Mouse (Mus musculus) spleen, adult 2 months (tissue): Measurements from ENCODE around the gene Ifngr1. TPM values are rescaled to one million over a fixed set of nuclear protein-coding genes. Genes with fewer than 3 reads are reported as not detected.

Source experiments
- DNase-seq, 2 experiments: peaks; one replicate each; pipeline versions ENCODE4 v3.0.0 to v3.0.0-alpha.2; 2012 to 2021; ENCODE audit warnings: low spot score in 2 of 2, low read depth in 1 of 2
- H3K27ac ChIP-seq: fragments of 200-500 bp; 2 replicates; pipeline ENCODE4 v1.5.1; 2012; ENCODE audit warnings: low read length, inconsistent platforms; ENCODE audit not compliant: insufficient read depth
- H3K27me3 ChIP-seq: fragments of 200-500 bp; 2 replicates; pipeline ENCODE4 v1.6.1; 2012; ENCODE audit warnings: mild to moderate bottlenecking, moderate library complexity, low read length, inconsistent platforms; ENCODE audit not compliant: control insufficient read depth, insufficient read depth
- H3K36me3 ChIP-seq: fragments of 200-500 bp; 2 replicates; pipeline ENCODE4 v1.6.1; 2012; ENCODE audit warnings: mild to moderate bottlenecking, low read length, inconsistent platforms; ENCODE audit not compliant: control insufficient read depth, insufficient read depth
- H3K4me1 ChIP-seq: fragments of 200-500 bp; 2 replicates; pipeline ENCODE4 v1.6.1; 2011; ENCODE audit warnings: inconsistent platforms; ENCODE audit not compliant: control insufficient read depth, insufficient read depth, insufficient read length
- H3K4me3 ChIP-seq: fragments of 200-500 bp; 2 replicates; pipeline ENCODE4 v1.5.1; 2011; ENCODE audit warnings: mild to moderate bottlenecking, inconsistent platforms; ENCODE audit not compliant: insufficient read depth, insufficient read length; ENCODE audit errors: extremely low read depth
- CTCF ChIP-seq: fragments of 200-500 bp; IDR thresholded peaks from 2 replicates; pipeline ENCODE4 v1.5.1; 2011; ENCODE audit warnings: mild to moderate bottlenecking, inconsistent platforms; ENCODE audit not compliant: insufficient read depth, insufficient read length, insufficient replicate concordance; ENCODE audit errors: extremely low read depth
- POLR2A ChIP-seq: fragments of 200-500 bp; IDR thresholded peaks from 2 replicates; pipeline ENCODE4 v1.6.1; 2011; ENCODE audit warnings: low read depth, low read length, inconsistent platforms
- WGBS: fragments of 180-500 bp; shearing (Covaris S2); methylation state at CpG from one replicate; pipeline ENCODE4 v1.1.7; 2018; 5-methylcytosine and 5-hydroxymethylcytosine counted together
- polyA plus RNA-seq: library from polyadenylated mRNA; depleted of rRNA; stranded (reverse); fragments of >200 nt; gene quantifications from 2 replicates; pipeline ENCODE4 v1.2.3, GENCODE M21; 2012

Ifngr1 gene
- polyA plus RNA-seq, 1 experiment, result 40.4 TPM

DNA sequence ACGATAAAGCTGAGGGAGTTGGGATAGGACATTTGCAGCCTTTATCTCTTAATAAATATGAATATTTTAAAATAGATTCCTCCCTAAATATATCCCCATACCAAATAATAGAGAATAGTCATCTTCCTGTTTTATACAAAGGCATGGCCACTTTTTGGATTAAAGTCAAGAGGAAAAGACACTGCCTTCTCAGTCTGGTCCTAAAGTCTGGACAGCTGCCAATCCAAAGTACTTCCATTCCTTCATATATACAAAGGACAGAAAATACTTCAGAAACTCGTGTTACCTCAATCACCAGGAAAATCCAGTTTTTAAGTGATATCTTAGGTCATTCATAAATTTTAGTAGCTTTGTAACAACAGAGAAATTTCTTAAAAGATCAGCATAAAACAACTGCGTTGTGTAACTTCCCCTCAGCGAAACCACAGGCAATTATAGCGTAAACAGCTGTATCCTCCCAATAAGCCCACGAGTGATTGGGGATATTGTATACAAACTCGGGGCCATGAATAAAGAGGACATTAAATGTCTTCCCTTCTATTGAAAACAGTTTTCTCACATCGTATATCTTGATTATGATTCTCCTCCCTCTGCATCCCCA is 32.1 kb upstream of the Ifngr1 start:
- no peak for TF ChIP-seq POLR2A
- TF ChIP-seq CTCF, result no peak
- DNase-seq, result no peak
- H3K36me3 ChIP-seq, result no peaks in the 10 kb centered on the region
- H3K27me3 ChIP-seq, result no peaks in the 10 kb centered on the region
- H3K4me1 ChIP-seq, result no peaks in the 10 kb centered on the region
- WGBS, result 25% methylated on average over 8 of the region's 8 CpGs
- H3K27ac ChIP-seq, result no peak overlapping the region
- no peak overlapping the region for H3K4me3 ChIP-seq

DNA sequence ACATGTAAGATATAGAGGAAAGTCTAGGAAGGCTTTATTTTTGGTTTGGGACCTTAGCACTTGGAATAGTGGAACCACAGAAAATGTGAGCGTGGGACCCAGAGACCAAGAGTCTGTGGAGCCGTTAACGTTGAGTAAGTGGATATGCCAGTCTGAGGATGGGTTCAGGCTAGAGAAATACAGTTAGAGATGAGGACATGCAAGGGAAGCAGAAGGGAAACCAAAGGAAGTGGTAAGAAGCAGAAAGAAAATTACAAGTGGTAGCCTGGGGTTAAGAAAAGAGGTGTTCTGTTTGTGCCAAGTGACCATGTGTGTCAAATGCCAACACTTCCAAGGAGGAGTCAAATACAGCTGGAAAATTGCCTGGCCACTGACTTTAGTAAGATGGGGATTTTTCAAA is 29.2 kb upstream of the Ifngr1 start:
- 43% methylated on average over 3 of the region's 3 CpGs for WGBS
- Histone ChIP-seq H3K4me3 (no peak overlapping the region), H3K27me3 (no peaks in the 10 kb centered on the region), H3K36me3 (no peaks in the 10 kb centered on the region), H3K4me1 (no peaks in the 10 kb centered on the region), H3K27ac (no peak overlapping the region)
- TF ChIP-seq POLR2A, result no peak
- TF ChIP-seq CTCF, result no peak
- no peak for DNase-seq

DNA sequence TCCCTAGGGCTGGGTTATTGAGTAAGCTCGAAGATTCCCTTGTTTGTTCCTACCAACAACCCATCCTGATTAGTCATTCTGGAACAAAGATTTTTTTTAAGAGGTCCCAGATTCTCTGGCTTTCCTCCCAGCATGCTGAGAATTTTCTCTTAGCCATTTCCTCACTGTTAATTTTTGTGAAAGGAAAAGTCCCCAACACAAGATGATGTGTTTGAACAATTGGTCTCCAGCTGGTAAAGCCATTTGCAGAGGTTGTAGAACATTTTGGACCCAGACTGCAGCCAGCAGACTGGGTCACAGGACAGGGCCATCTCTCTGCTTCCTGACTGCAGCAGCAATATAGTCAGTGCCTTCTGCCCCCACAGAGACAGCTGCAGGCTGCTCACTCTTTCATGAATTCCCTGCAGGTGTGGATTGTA is 28.3 kb upstream of the Ifngr1 start:
- no peak overlapping the region for H3K4me3 ChIP-seq
- no peak for DNase-seq
- TF ChIP-seq CTCF (no peak), POLR2A (no peak)
- WGBS, result 70% methylated on average over 1 of the region's 1 CpGs
- H3K36me3 ChIP-seq, result no peaks in the 10 kb centered on the region
- no peaks in the 10 kb centered on the region for H3K27me3 ChIP-seq
- no peak overlapping the region for H3K27ac ChIP-seq
- no peaks in the 10 kb centered on the region for H3K4me1 ChIP-seq

DNA sequence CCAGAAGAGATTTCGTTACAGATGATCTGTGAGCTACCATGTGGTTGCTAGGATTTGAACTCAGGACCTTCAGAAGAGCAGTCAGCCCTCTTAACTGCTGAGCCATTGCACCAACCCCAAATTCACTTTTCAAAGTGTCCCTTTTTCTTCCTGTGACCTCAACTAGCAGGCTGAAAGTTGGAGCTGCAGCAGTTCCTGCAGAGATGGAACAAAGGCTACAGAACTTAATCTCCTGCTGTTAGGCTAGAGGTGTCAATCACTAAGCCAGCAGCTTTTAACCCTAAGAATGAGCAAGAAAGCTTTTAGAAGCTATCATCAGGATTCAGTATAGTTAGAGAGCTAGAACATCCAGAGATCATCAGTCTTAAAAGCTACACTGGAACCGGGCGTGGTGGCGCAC is 24.3 kb upstream of the Ifngr1 start:
- Histone ChIP-seq H3K27me3 (no peaks in the 10 kb centered on the region), H3K27ac (no peak overlapping the region), H3K4me1 (peaks cover 5% of the 10 kb centered on the region; the same call in 1 of the 2 replicates), H3K36me3 (no peaks in the 10 kb centered on the region), H3K4me3 (no peak overlapping the region)
- TF ChIP-seq CTCF (no peak), POLR2A (no peak)
- 95% methylated on average over 4 of the region's 4 CpGs for WGBS
- no peak for DNase-seq

DNA sequence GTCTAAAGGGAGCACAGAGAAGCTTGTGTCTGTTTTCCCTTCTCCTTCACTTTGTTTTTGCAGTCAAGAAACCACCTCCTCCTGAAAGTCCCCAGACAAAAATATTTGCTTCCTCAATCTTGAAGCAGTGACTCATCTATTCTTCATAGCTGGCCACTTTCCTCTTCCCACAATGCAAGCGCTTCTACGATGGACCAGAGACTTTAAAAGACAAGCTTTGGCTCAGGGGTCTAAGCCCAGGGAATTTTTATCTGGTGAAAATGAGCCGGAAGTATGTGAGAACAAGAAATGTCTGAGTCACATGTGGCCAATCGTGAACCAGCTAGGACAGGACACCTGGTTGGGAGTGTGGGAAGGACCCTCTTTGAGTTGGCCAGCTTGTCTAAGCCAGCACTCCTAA is 21.5 kb upstream of the Ifngr1 start:
- WGBS, result 18% methylated on average over 4 of the region's 4 CpGs
- no peaks in the 10 kb centered on the region for H3K27me3 ChIP-seq
- H3K27ac ChIP-seq, result peak overlapping the region; percentile 49; the same call in 1 of the 2 replicates
- no peak overlapping the region for H3K4me3 ChIP-seq
- no peak for DNase-seq
- H3K4me1 ChIP-seq, result peaks cover 5% of the 10 kb centered on the region; the same call in 1 of the 2 replicates
- TF ChIP-seq POLR2A (no peak), CTCF (no peak)
- H3K36me3 ChIP-seq, result no peaks in the 10 kb centered on the region

DNA sequence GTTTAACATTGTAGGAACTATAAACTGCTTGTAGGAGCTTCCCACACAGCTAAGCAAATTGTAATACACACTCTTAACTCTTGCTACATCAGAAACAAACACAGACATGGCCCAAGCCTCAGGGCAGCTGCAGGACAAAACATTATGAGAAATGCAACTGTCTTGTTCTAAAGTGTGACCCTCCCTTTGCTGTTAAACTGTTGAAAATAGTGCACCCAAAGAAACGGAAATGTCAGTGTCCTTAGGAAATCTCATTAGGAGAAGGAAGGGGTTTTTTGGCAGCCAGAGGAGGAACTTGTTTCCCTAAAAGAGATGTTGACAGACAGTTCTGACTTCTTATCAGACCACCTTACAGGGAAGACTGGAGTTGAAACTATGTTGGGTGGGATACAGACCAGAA is 21.0 kb upstream of the Ifngr1 start:
- DNase-seq, result no peak
- WGBS, result 60% methylated on average over 1 of the region's 1 CpGs

DNA sequence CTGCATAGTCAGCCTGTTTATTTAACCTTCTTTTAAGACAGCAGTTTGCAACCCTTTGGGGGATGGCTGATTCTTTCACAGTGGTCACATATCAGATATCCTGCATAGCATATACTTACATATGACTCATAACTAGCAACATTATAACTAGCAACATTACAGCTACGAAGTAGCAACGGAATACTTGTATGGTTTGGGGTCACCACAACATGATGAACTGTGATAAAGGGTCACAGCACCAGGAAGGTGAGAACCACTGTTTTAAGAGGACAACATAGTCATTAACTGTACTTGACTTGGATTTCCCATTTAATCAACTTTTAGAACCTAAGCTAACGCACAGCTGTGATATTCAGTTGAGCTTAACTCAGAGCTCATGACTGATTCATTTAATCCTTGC is 14.2 kb upstream of the Ifngr1 start:
- H3K27me3 ChIP-seq, result no peaks in the 10 kb centered on the region
- no peak overlapping the region for H3K4me3 ChIP-seq
- TF ChIP-seq CTCF (no peak), POLR2A (no peak)
- H3K36me3 ChIP-seq, result no peaks in the 10 kb centered on the region
- no peak for DNase-seq
- 67% methylated on average over 3 of the region's 3 CpGs for whole genome bisulfite sequencing
- peaks cover 3% of the 10 kb centered on the region for H3K4me1 ChIP-seq
- peak overlapping the region; percentile 77; the same call in 1 of the 2 replicates for H3K27ac ChIP-seq

More for the DNA sequence above, 21.0 kb upstream of the Ifngr1 start:
- Histone ChIP-seq H3K4me3 (no peak overlapping the region), H3K27me3 (no peaks in the 10 kb centered on the region), H3K36me3 (no peaks in the 10 kb centered on the region), H3K4me1 (peaks cover 5% of the 10 kb centered on the region; the same call in 1 of the 2 replicates), H3K27ac (peak overlapping the region; percentile 49; the same call in 1 of the 2 replicates)
- no peak for TF ChIP-seq CTCF
- TF ChIP-seq POLR2A, result no peak
